Mouse (Mus musculus): ENCODE results near the gene Atp6v1e2.

GRCm38 (mm10) chr17:86957239-86957638 is 9.5 kb upstream of the Atp6v1e2 start:
- TF ChIP-seq GATA1 (IDR thresholded peaks at IDR 0.05; ENCODE audit: borderline replicate concordance, low read length) (no peak), FLI1 (IDR thresholded peaks at IDR 0.05; ENCODE audit: low read length) (no peak)

Data from megakaryocyte, embryonic 14.5 days (primary cell).